Mouse (Mus musculus) bone marrow macrophage, adult 2 months (primary cell): ENCODE measurements at regions not wholly inside any gene's neighbourhood (a gene's known extent, or its start where the extent isn't known, plus 50 kb on each side); places are given as distances from the start of the nearest gene placed in this dataset.
"Not testable (repeated sequence)": the region's sequence is repeated elsewhere in the genome, so short reads cannot be mapped to it uniquely, and the experiment has no call there.

ENCODE experiments used
- H3K27ac ChIP-seq: 2 replicates; pipeline ENCODE4 v1.5.1; 2012; ENCODE audit warnings: low read depth, low read length; ENCODE audit not compliant: insufficient read depth
- H3K4me1 ChIP-seq: 2 replicates; pipeline ENCODE4 v1.6.1; 2012; ENCODE audit warnings: low read length; ENCODE audit not compliant: control insufficient read depth, insufficient read depth
- H3K4me3 ChIP-seq: 2 replicates; pipeline ENCODE4 v1.5.1; 2012; ENCODE audit warnings: mild to moderate bottlenecking, low read length, moderate library complexity; ENCODE audit not compliant: insufficient read depth
- CTCF ChIP-seq: IDR thresholded peaks from 2 replicates; pipeline ENCODE4 v1.5.1; 2012; ENCODE audit warnings: low read depth, mild to moderate bottlenecking, low read length, moderate library complexity
- POLR2A ChIP-seq: IDR thresholded peaks from 2 replicates; pipeline ENCODE4 v1.6.1; 2012; ENCODE audit warnings: mild to moderate bottlenecking, low read depth, low read length, borderline replicate concordance

DNA sequence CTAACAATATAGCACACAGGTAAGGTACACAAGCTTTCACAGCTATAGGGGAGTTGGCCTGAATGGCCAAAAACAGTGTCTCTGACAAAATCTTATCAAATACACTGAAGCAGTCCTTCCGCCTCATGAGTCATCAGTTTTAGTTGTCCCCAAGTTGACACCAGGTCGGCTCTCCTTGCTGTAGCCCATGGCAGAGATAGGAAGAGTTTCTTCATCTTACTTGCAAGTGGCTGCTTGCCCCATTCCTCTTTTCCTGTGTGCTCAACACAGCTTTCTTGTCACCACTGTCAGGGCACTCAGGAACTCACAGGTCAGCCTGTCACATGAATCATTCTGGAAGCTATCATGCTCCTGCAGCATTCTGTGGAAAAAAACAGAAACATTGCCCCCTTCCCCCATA is 77.1 kb downstream of the Olfr721-ps1 start:
- not testable (repeated sequence) for H3K4me3 ChIP-seq, H3K4me1 ChIP-seq, H3K27ac ChIP-seq

DNA sequence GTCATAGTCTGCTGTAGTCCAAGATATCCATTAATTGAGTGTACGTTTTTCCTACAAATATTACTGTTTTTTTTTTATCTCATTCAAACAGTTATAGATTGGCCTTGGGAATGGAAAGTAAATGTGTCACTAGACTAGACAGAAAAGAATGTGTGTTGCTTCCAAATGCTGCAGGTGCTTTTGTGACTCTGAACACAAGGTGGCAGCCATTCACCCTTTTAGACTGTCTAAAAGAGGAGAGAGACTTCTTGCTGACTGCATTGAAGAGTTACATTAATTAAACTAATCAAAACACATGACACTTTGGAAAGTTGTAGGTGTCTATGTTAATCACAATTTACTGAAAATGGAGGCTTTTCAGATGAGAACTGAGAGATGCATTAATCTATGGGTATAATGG is 80.7 kb downstream of the Olfr721-ps1 start:
- no peaks in the 10 kb centered on the region for H3K4me1 ChIP-seq
- no peak overlapping the region for H3K4me3 ChIP-seq
- TF ChIP-seq POLR2A (no peak), CTCF (no peak)
- no peak overlapping the region for H3K27ac ChIP-seq

DNA sequence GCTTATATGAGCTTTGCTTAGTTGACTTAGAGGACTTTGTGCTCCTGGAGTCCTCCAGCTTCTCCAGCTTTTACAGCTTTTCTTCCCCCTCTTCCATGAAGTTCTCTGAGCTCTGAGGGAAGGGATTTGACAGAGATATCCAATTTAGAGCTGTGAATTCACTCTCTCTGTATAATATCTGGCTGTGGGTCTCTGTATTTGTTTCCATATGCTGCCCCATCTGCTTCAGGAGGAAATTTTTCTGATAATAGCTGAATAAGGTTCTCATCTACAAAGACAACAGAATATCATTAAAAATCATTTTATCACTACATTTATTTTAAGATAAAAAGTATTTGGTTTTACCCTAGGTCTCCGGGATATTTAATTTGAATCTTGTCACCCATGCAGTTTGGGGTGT is 85.3 kb downstream of the Olfr721-ps1 start:
- no peak for TF ChIP-seq POLR2A
- TF ChIP-seq CTCF = no peak
- H3K4me3 ChIP-seq = no peak overlapping the region
- H3K27ac ChIP-seq = no peak overlapping the region
- H3K4me1 ChIP-seq = no peaks in the 10 kb centered on the region

DNA sequence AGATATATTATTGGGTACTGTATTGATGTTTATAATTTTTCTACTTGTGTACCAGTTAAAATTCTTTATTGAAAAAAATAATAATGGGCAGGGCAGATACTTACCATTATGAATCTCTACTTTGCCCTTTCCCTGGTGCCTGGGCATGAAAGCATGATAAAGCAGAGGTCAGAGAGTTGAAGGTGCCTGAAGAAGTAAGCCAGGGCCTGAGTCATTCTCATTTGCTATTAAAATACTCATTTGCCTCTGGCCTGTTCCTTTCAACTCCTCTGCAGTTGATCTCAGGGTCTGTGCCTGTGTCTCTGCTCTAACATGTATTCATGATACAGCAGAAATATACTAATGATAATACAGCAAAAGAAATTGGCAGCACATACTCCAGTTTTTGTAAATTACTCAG is 89.4 kb downstream of the Olfr721-ps1 start:
- Histone ChIP-seq H3K27ac (no peak overlapping the region), H3K4me3 (no peak overlapping the region), H3K4me1 (no peaks in the 10 kb centered on the region)
- TF ChIP-seq POLR2A (no peak), CTCF (no peak)

DNA sequence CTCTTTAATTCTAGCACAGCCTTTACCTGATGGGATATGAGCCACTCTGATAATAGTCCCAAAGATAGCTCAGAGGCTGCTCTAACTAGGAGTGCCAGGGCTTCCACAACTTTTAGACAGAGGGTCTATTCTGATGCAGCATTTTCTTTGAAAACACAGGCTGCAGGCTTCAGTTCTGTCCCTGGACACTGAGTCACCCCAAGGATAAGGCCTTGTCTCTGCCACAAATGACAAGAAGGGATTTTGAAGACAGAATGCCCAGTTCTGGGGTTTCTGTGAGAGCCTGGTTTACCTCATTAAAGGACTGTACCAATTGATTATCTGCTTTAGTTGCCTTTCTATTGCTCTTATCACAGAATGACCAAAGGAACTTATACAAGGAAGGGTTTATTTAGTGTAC is 90.9 kb downstream of the Olfr721-ps1 start:
- Histone ChIP-seq H3K27ac (no peak overlapping the region), H3K4me3 (no peak overlapping the region), H3K4me1 (no peaks in the 10 kb centered on the region)
- TF ChIP-seq CTCF (no peak), POLR2A (no peak)

DNA sequence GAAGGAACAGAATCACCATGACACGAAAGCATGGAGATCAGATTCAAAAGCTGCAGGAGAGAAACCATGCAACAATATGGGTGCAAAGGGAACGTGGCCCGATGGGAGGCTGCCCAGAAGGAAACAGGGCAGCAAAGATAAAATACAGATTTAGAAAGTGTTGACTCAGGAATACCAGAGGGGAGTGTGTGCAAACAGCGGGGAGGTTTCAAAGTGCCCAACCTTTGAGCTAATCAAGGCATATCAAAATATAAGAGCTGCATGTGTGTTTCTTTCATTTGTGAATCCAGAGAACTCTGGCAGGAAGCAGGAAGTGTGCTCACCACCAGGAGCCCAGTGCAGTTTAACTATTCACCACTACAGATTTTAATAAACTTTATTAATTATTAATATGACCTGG is 110.8 kb downstream of the Olfr721-ps1 start:
- peaks cover 8% of the 10 kb centered on the region for H3K4me1 ChIP-seq
- no peak overlapping the region for H3K4me3 ChIP-seq
- no peak overlapping the region for H3K27ac ChIP-seq
- no peak for TF ChIP-seq CTCF
- no peak for TF ChIP-seq POLR2A

DNA sequence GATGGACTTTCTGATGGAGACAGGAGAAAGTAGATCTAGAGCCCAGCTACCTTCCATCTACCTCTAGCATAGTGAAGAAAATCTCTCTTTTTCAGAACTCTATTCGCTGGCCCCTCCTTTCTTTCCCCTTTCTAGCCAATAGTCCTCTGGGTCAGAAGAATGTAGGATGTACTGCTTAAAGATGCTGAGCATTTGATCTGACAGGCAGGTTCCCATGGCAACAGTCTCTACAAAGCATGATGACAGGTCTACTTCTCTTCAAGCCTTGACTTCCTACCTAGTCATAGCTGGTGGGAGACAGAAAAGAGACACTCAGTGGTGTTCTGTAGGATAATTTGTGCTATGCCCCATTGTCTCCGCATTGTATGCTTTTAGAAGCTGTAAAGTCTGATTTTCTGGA is 112.0 kb downstream of the Olfr721-ps1 start:
- H3K4me1 ChIP-seq = peaks cover 10% of the 10 kb centered on the region
- H3K4me3 ChIP-seq = no peak overlapping the region
- H3K27ac ChIP-seq = no peak overlapping the region
- TF ChIP-seq CTCF (no peak), POLR2A (no peak)

DNA sequence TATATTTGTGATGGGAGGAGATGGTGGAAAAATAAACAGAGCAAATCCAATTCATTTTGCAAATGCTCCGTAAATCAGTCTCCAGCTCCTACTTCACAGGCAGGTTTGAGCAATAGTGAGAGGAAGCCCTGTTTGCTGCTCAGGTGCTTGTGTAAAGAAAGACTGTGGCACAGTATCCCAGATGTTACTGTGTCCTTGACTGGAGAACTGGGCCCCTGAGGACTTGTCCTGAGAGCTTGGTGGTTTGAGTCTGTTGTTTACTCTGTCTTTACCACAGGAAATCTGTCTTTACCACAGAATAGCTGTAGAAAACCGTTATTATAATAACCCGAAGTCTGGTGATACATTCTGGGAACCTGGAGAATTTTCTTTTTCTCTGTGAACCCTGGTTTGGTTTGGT is 112.4 kb downstream of the Olfr721-ps1 start:
- TF ChIP-seq CTCF (no peak), POLR2A (no peak)
- Histone ChIP-seq H3K27ac (no peak overlapping the region), H3K4me1 (peaks cover 10% of the 10 kb centered on the region), H3K4me3 (no peak overlapping the region)

DNA sequence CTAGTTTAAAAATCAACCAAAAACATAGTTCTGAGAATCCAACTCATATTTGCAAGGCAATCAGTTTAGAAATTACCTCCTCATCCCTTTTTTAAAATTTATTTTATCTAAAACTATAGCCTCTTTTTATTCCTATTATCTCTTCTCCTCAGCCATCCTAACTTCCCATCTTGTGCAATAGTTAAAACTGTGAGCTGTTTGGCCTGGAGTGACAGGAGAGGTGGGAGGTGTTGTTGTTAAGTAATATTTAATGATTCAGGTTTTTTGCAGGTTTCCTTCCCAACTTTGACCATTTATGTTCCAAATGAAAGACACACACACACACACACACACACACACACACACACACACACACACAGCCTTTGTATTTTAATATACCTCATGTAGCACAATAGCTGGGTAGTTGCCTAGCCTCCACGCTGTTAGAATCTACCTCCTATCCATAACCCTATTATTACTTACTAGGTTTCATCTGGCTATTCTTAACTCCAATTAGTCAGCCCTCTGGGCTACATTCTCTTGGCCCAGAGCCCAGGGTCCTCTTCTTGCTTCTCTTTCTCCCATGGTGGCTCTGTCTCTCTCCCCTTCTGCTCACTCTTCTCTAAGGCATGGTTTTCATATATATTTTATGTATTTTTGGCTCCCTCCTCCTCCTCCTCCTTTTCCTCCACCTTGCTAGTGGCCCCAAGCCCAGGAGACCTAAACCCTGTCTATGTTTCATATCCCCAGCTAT is 113.5 kb downstream of the Olfr721-ps1 start:
- TF ChIP-seq POLR2A (no peak), CTCF (no peak)
- H3K4me3 ChIP-seq = no peak overlapping the region
- H3K27ac ChIP-seq = no peak overlapping the region
- peaks cover 10% of the 10 kb centered on the region for H3K4me1 ChIP-seq

DNA sequence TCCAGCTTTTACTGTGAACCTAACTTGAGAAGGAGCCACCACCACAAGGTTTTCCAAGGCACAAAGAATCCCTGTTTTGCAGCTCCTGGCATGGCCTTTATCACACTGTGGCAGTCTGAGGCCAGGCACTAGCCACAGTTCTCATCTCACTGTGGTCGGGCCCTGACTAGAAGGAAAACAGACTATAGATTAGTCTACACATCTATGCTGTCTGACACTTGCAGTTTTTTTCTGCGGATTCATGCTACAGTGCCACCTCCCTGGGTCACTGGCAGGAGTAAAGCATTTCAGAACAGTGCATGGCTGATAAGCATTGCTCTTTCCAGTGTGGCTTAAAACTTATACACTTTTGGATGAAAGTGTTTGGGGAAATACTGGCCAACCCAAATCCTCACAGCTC is 114.3 kb downstream of the Olfr721-ps1 start:
- Histone ChIP-seq H3K4me3 (no peak overlapping the region), H3K4me1 (peaks cover 10% of the 10 kb centered on the region), H3K27ac (no peak overlapping the region)
- no peak for TF ChIP-seq POLR2A
- no peak for TF ChIP-seq CTCF

DNA sequence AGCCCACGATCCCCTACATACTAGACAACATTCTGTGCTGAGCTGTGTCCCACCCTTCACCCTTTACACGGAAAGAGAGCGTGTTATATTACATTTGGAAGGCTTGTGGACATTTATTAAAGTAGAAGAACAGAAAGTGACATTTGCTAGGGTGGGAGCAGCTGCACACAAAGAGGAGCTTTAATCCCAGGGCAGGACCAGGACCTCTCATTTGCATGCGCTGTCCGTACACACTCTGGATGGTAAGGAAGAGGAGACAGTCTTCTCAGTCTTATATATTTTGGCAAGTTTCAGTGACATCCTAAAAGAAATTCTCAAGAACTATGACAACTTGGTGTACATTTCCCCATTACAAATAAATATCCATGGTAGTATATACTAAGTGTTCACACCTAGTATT is 114.8 kb downstream of the Olfr721-ps1 start:
- Histone ChIP-seq H3K4me3 (no peak overlapping the region), H3K4me1 (peaks cover 10% of the 10 kb centered on the region), H3K27ac (no peak overlapping the region)
- no peak for TF ChIP-seq POLR2A
- TF ChIP-seq CTCF = no peak
